Mouse (Mus musculus): ENCODE measurements around the gene Errfi1. TPM values are rescaled to one million over a fixed set of nuclear protein-coding genes. Genes with fewer than 3 reads are reported as not detected.

Errfi1 gene
- total RNA-seq (2021): 10 to 100 TPM; 24.9 to 35.9 TPM
- long read RNA-seq, experiment 1, transcript Errfi1-203 (2 exons, 546 nt): minor isoform, 5 of 163 reads
- long read RNA-seq, experiment 1, transcript Errfi1-201 (4 exons, 3,043 nt): major isoform, 142 of 163 reads
- long read RNA-seq, experiment 1, partial matches to known transcripts: 1 of 163 reads
- long read RNA-seq, experiment 1, other reads (novel, unspliced or antisense): 15 of 163 reads
- long read RNA-seq, experiment 2, transcript Errfi1-203 (2 exons, 546 nt): minor isoform, 6 of 129 reads
- long read RNA-seq, experiment 2, transcript Errfi1-201 (4 exons, 3,043 nt): major isoform, 95 of 129 reads
- long read RNA-seq, experiment 2, partial matches to known transcripts: 6 of 129 reads
- long read RNA-seq, experiment 2, other reads (novel, unspliced or antisense): 22 of 129 reads

- DNase-seq (ENCODE audit: low spot score): no peak
These were observed at the start of gene Errfi1 for GRCm38 (mm10) chr4:150853680-150854461. Gene Errfi1 (plus strand): TSS chr4:150853919.

DNA sequence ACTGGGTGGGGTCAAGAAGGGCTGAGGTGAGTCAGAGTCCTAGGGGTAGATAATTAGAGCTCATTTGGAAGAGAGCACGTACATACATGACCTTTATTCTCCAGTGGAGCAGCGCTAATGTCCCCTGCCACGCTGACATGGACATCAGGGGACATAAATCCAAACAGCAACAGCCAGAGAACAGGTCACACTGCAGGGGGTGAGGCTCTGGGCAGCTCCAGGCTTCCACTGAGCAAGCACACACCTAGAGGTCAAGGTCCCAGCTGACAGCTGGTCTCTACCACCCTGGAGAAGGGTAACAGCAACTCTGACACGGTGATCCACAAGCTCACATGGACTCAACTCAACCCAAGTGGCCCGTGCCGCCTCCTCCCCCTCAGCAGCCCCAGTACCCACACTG is 49.5 kb upstream of the Errfi1 start:
- DNase-seq (ENCODE audit: low spot score): no peak

GRCm38 (mm10) chr4:150807727-150808470 is 45.8 kb upstream of the Errfi1 start:
- DNase-seq (ENCODE audit: low spot score): no peak

DNA sequence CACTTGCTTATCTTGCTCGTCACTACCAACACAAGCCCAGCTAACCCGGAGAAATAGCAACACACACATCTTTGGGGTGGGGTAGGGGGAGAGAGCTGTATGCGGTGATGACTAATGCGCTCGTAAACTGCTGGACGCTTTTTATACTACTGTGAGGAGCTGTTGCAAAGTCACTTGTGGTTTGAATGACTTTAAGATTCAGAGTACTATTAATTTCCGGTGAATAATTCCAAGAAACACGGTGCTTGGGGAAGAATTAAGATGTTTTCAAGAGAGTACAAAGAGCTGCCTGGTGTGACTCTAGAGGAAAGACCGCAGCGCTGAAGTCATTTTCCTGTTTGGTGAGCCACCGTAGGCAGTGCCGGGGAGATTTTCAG is 45.3 kb upstream of the Errfi1 start:
- DNase-seq (ENCODE audit: low spot score): no peak

- DNase-seq (ENCODE audit: low spot score): no peak
These were observed 44.4 kb upstream of the Errfi1 start for GRCm38 (mm10) chr4:150809323-150809722.

DNA sequence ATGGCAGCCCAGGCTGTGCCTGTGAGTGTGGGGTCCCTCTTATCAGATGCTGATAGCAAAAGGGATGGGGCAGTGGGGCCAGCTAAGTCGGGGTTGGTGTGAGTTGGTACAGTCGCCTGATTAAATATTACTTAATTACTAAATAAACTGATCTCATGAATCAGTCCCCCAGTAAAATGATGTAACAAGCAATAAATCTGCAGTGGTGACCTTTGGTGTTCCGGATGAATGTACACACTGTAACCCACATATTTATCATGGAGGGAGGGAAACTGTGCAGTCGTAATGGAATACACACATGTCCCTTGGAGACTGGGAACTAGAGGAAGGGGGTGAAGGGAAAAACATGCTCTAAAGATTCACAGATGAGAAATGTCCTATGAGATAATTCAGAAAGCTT is 38.6 kb upstream of the Errfi1 start:
- no peak for DNase-seq (ENCODE audit: low spot score)

- no peak for DNase-seq (ENCODE audit: low spot score)
These were observed 37.2 kb upstream of the Errfi1 start for GRCm38 (mm10) chr4:150816414-150816951.

DNA sequence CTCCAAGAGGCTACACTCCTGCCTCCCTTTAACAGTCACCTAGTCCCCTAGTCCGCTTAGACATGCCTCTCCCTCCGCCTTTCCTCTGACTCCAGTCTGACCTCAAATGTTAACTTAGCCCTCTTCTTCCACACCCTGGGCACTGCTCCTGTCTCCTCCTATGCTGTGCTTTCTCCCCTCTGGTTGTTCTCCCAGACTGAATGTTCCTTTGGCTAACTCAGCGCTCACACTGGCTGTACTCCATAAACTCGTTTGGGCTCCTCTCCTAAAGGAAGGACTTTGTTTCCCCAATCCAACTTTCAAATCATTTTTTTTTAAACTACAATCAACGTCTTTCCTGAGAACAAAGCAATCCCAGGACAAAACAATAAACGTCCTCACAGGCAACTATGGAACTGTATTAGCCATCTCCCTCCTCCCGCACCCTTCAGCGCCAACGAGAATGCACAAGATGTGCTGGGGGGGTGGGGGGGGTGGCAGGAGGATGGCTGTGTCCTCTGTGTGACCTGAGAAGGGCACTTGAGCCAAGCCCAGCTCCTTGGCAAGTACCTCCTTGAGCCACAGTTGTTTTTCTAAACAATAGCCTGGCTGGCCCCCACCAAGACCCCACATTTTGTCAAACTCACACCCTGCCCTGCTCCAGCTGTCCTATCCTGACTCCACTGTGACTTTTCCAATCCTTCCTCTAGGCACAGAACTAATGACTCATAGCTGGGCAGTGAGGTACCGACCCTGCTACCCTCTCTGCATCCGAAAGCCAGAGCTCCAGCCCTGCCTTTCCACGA is 34.4 kb upstream of the Errfi1 start:
- DNase-seq (ENCODE audit: low spot score): peak; percentile 63

DNA sequence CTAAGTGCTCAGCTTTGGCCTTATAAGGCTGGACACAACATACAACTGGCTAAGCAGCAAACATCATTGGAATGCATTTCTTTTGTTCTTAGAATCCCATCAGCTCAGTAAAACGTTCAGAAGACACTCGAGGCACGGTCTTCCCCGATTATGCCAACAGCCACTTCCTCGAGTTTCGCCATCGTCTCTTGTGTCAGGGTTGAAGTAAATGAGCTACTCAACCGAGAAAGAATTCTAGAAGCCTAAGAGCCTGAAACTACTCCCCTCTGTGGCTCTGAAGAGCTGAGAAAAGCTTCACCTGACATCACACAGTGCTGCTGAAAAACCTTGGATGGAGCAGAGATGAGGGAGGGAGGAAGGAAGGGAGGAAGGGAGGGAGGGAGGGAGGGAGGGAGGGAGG is 32.3 kb upstream of the Errfi1 start:
- DNase-seq (ENCODE audit: low spot score): no peak

DNA sequence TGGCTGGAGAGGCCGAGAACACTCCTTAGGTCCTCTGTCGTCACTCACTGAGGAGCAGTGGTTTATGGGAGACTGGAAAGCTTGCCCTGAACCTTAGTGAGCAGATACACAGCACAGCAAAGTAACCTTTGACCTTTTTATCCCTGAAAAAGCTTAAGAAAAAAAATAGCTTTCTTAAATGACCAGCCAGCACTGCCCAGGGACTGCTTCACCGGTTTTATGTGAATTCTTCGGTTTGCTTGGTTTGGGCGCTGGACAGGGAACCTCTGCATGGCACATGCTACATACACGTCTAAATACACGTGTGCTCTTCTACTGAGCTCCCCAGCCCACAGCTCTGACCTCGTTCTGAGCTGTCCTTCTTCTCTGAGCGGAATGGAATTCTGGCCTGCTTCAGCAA is 31.1 kb upstream of the Errfi1 start:
- DNase-seq (ENCODE audit: low spot score): no peak

- DNase-seq (ENCODE audit: low spot score): no peak
These were observed 29.9 kb upstream of the Errfi1 start for GRCm38 (mm10) chr4:150823614-150824480.

GRCm38 (mm10) chr4:150824877-150825276 is 28.8 kb upstream of the Errfi1 start:
- DNase-seq (ENCODE audit: low spot score): no peak

GRCm38 (mm10) chr4:150825531-150825930 is 28.2 kb upstream of the Errfi1 start:
- no peak for DNase-seq (ENCODE audit: low spot score)

GRCm38 (mm10) chr4:150831321-150831720 is 22.4 kb upstream of the Errfi1 start:
- DNase-seq (ENCODE audit: low spot score): no peak

GRCm38 (mm10) chr4:150831941-150832340 is 21.8 kb upstream of the Errfi1 start:
- DNase-seq (ENCODE audit: low spot score): no peak

- no peak for DNase-seq (ENCODE audit: low spot score)
These were observed 18.6 kb upstream of the Errfi1 start for GRCm38 (mm10) chr4:150835163-150835562.

- DNase-seq (ENCODE audit: low spot score): no peak
These were observed 17.5 kb upstream of the Errfi1 start for GRCm38 (mm10) chr4:150836258-150836657.

DNA sequence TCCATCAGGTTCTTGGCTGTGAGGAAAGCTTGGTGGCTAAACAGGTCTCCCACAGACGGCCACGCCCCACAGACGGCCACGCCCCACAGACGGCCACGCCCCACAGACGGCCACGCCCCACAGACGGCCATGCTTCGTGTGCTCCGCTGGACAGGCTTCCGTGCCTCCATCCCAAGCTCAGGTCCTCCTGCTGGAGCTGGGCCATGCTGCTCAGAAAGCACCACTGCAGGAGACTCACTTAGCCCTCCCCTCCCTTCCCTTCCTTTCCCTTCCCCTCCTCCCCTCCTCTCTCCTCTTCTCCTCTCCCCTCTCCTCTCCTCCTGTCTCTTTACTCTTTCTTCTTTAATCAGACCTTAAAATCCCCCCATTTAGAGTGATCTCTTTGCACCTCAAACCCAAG is 16.8 kb upstream of the Errfi1 start:
- no peak for DNase-seq (ENCODE audit: low spot score)

DNA sequence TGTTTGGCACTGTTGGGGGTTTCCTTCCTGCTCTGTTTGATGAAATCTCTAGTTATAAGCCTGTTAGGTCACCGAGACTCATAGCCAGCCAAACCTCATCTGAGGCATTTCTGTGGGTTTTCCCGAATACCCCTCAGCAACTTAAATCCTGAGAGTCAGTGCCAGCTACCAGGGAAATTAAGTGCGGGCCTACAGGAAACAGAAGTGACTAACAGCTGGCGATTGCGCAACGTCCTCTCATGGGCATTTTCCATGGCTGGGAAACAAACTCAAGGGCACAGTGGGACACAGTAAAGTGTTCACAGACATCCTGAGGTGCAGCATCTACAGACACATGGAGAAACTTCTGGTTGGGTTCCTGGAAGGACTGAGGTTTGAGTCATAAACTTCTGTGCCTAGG is 16.3 kb upstream of the Errfi1 start:
- peak; percentile 75 for DNase-seq (ENCODE audit: low spot score)

DNA sequence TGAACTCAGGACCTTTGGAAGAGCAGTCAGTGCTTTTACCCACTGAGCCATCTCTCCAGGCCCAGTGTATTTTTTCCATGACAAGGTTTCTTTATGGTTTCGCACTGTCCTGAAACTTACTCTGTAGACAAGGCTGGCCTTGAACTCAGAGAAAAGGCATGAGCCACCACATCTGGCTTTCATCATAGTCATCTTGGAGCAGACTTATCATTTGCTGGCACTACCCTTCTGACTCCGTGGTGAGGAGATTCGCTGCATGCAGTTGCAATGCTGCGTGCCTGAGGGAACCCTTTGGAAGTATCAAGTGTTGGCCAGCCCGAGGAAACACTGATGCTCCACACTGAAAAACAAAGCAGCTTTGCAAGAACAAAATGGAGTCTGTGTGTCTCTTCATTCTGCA is 11.7 kb upstream of the Errfi1 start:
- no peak for DNase-seq (ENCODE audit: low spot score)
